Mouse (Mus musculus): ENCODE data around the gene Slc38a10. TPM values are rescaled to one million over a fixed set of nuclear protein-coding genes. Genes with fewer than 3 reads are reported as not detected.

Gene Slc38a10
- polyA plus RNA-seq, 1 experiment from 2014 or later, result 78.8 TPM

GRCm38 (mm10) chr11:120085891-120086627 lies 65.1 kb downstream of the Slc38a10 start:
- ATAC-seq (ENCODE audit: low read depth), result peak; percentile 19
- peak overlapping the region; percentile 97 for H3K9ac ChIP-seq (ENCODE audit: low read depth, low read length)
- 0% methylated on average over 17 of the region's 25 CpGs for WGBS
- peak overlapping the region; percentile 95 for H3K4me3 ChIP-seq (ENCODE audit: low read depth, low read length)
- H3K36me3 ChIP-seq (ENCODE audit: control insufficient read depth, insufficient read depth, low read length), result peaks cover 37% of the 10 kb centered on the region
- peak overlapping the region; percentile 94 for H3K4me2 ChIP-seq (ENCODE audit: low read depth, low read length)
- H3K27me3 ChIP-seq (replicated peaks; ENCODE audit: control insufficient read depth, insufficient read depth, low read length), result no peaks in the 10 kb centered on the region
- DNase-seq (ENCODE audit: low spot score), result peak; percentile 35
- peaks cover 9% of the 10 kb centered on the region for H3K4me1 ChIP-seq (ENCODE audit: control insufficient read depth, insufficient read depth, low read length)
- no peaks in the 10 kb centered on the region for H3K9me3 ChIP-seq (ENCODE audit: control insufficient read depth, low read length)
- H3K27ac ChIP-seq (replicated peaks; ENCODE audit: low read depth, low read length), result peak overlapping the region; percentile 70

GRCm38 (mm10) chr11:120080282-120080681 lies 70.9 kb downstream of the Slc38a10 start:
- Histone ChIP-seq H3K27me3 (replicated peaks; ENCODE audit: control insufficient read depth, insufficient read depth, low read length) (no peaks in the 10 kb centered on the region), H3K4me3 (ENCODE audit: low read depth, low read length) (no peak overlapping the region), H3K9me3 (ENCODE audit: control insufficient read depth, low read length) (no peaks in the 10 kb centered on the region), H3K4me2 (ENCODE audit: low read depth, low read length) (no peak overlapping the region), H3K36me3 (ENCODE audit: control insufficient read depth, insufficient read depth, low read length) (peaks cover 81% of the 10 kb centered on the region), H3K9ac (ENCODE audit: low read depth, low read length) (no peak overlapping the region), H3K27ac (replicated peaks; ENCODE audit: low read depth, low read length) (no peak overlapping the region), H3K4me1 (ENCODE audit: control insufficient read depth, insufficient read depth, low read length) (0 out of 2 replicates have a peak, but pooled peaks cover under 1% of the 10 kb centered on the region)
- ATAC-seq (ENCODE audit: low read depth) (no peak), DNase-seq (ENCODE audit: low spot score) (no peak)
- WGBS, result 85% methylated on average over 6 of the region's 6 CpGs

GRCm38 (mm10) chr11:120076191-120076590 lies 75.0 kb downstream of the Slc38a10 start:
- Histone ChIP-seq H3K36me3 (ENCODE audit: control insufficient read depth, insufficient read depth, low read length) (peaks cover 86% of the 10 kb centered on the region), H3K27ac (replicated peaks; ENCODE audit: low read depth, low read length) (no peak overlapping the region), H3K27me3 (replicated peaks; ENCODE audit: control insufficient read depth, insufficient read depth, low read length) (no peaks in the 10 kb centered on the region), H3K4me1 (ENCODE audit: control insufficient read depth, insufficient read depth, low read length) (no peaks in the 10 kb centered on the region), H3K4me2 (ENCODE audit: low read depth, low read length) (no peak overlapping the region), H3K4me3 (ENCODE audit: low read depth, low read length) (no peak overlapping the region), H3K9me3 (ENCODE audit: control insufficient read depth, low read length) (no peaks in the 10 kb centered on the region), H3K9ac (ENCODE audit: low read depth, low read length) (no peak overlapping the region)
- 79% methylated on average over 3 of the region's 3 CpGs for WGBS
- ATAC-seq (ENCODE audit: low read depth) (no peak), DNase-seq (ENCODE audit: low spot score) (no peak)

GRCm38 (mm10) chr11:120072986-120073647 lies 78.0 kb downstream of the Slc38a10 start:
- H3K27ac ChIP-seq (replicated peaks; ENCODE audit: low read depth, low read length), result no peak overlapping the region
- H3K4me2 ChIP-seq (ENCODE audit: low read depth, low read length), result no peak overlapping the region
- DNase-seq (ENCODE audit: low spot score) (no peak), ATAC-seq (ENCODE audit: low read depth) (no peak)
- H3K9me3 ChIP-seq (ENCODE audit: control insufficient read depth, low read length), result no peaks in the 10 kb centered on the region
- no peaks in the 10 kb centered on the region for H3K27me3 ChIP-seq (replicated peaks; ENCODE audit: control insufficient read depth, insufficient read depth, low read length)
- peaks cover 78% of the 10 kb centered on the region for H3K36me3 ChIP-seq (ENCODE audit: control insufficient read depth, insufficient read depth, low read length)
- 90% methylated on average over 9 of the region's 9 CpGs for WGBS
- no peaks in the 10 kb centered on the region for H3K4me1 ChIP-seq (ENCODE audit: control insufficient read depth, insufficient read depth, low read length)
- no peak overlapping the region for H3K9ac ChIP-seq (ENCODE audit: low read depth, low read length)
- H3K4me3 ChIP-seq (ENCODE audit: low read depth, low read length), result no peak overlapping the region

- Histone ChIP-seq H3K4me3 (ENCODE audit: low read depth, low read length) (no peak overlapping the region), H3K27ac (replicated peaks; ENCODE audit: low read depth, low read length) (no peak overlapping the region), H3K4me1 (ENCODE audit: control insufficient read depth, insufficient read depth, low read length) (no peaks in the 10 kb centered on the region), H3K36me3 (ENCODE audit: control insufficient read depth, insufficient read depth, low read length) (peaks cover 82% of the 10 kb centered on the region), H3K9me3 (ENCODE audit: control insufficient read depth, low read length) (no peaks in the 10 kb centered on the region), H3K9ac (ENCODE audit: low read depth, low read length) (no peak overlapping the region), H3K27me3 (replicated peaks; ENCODE audit: control insufficient read depth, insufficient read depth, low read length) (no peaks in the 10 kb centered on the region), H3K4me2 (ENCODE audit: low read depth, low read length) (no peak overlapping the region)
- ATAC-seq (ENCODE audit: low read depth) (no peak), DNase-seq (ENCODE audit: low spot score) (no peak)
- WGBS, result 69% methylated on average over 6 of the region's 7 CpGs
These were observed 79.3 kb downstream of the Slc38a10 start for GRCm38 (mm10) chr11:120071731-120072320.

- Histone ChIP-seq H3K9ac (ENCODE audit: low read depth, low read length) (no peak overlapping the region), H3K4me1 (ENCODE audit: control insufficient read depth, insufficient read depth, low read length) (no peaks in the 10 kb centered on the region), H3K4me3 (ENCODE audit: low read depth, low read length) (no peak overlapping the region), H3K4me2 (ENCODE audit: low read depth, low read length) (no peak overlapping the region), H3K27me3 (replicated peaks; ENCODE audit: control insufficient read depth, insufficient read depth, low read length) (no peaks in the 10 kb centered on the region), H3K36me3 (ENCODE audit: control insufficient read depth, insufficient read depth, low read length) (peaks cover 81% of the 10 kb centered on the region), H3K9me3 (ENCODE audit: control insufficient read depth, low read length) (no peaks in the 10 kb centered on the region), H3K27ac (replicated peaks; ENCODE audit: low read depth, low read length) (no peak overlapping the region)
- DNase-seq (ENCODE audit: low spot score) (no peak), ATAC-seq (ENCODE audit: low read depth) (no peak)
- 46% methylated on average over 12 of the region's 12 CpGs for WGBS
These were observed 80.1 kb downstream of the Slc38a10 start for GRCm38 (mm10) chr11:120071065-120071464.

- Histone ChIP-seq H3K4me3 (ENCODE audit: low read depth, low read length) (no peak overlapping the region), H3K9ac (ENCODE audit: low read depth, low read length) (no peak overlapping the region), H3K36me3 (ENCODE audit: control insufficient read depth, insufficient read depth, low read length) (peaks cover 79% of the 10 kb centered on the region), H3K4me2 (ENCODE audit: low read depth, low read length) (no peak overlapping the region), H3K27me3 (replicated peaks; ENCODE audit: control insufficient read depth, insufficient read depth, low read length) (no peaks in the 10 kb centered on the region), H3K9me3 (ENCODE audit: control insufficient read depth, low read length) (no peaks in the 10 kb centered on the region), H3K27ac (replicated peaks; ENCODE audit: low read depth, low read length) (no peak overlapping the region), H3K4me1 (ENCODE audit: control insufficient read depth, insufficient read depth, low read length) (no peaks in the 10 kb centered on the region)
- 87% methylated on average over 21 of the region's 27 CpGs for WGBS
- ATAC-seq (ENCODE audit: low read depth) (no peak), DNase-seq (ENCODE audit: low spot score) (no peak)
These were observed 80.7 kb downstream of the Slc38a10 start for GRCm38 (mm10) chr11:120070286-120070930.

- H3K36me3 ChIP-seq (ENCODE audit: control insufficient read depth, insufficient read depth, low read length), result peaks cover 77% of the 10 kb centered on the region
- peak; percentile 40 for DNase-seq (ENCODE audit: low spot score)
- WGBS, result 27% methylated on average over 11 of the region's 11 CpGs
These were observed 81.9 kb downstream of the Slc38a10 start for GRCm38 (mm10) chr11:120069261-120069660.

More at GRCm38 (mm10) chr11:120069261-120069660, 81.9 kb downstream of the Slc38a10 start:
- no peak overlapping the region for H3K4me2 ChIP-seq (ENCODE audit: low read depth, low read length)
- H3K27me3 ChIP-seq (replicated peaks; ENCODE audit: control insufficient read depth, insufficient read depth, low read length), result no peaks in the 10 kb centered on the region
- ATAC-seq (ENCODE audit: low read depth), result no peak; the same call in 1 of the 2 replicates
- H3K4me1 ChIP-seq (ENCODE audit: control insufficient read depth, insufficient read depth, low read length), result no peaks in the 10 kb centered on the region
- H3K4me3 ChIP-seq (ENCODE audit: low read depth, low read length), result no peak overlapping the region
- H3K27ac ChIP-seq (replicated peaks; ENCODE audit: low read depth, low read length), result no peak overlapping the region
- H3K9me3 ChIP-seq (ENCODE audit: control insufficient read depth, low read length), result no peaks in the 10 kb centered on the region
- H3K9ac ChIP-seq (ENCODE audit: low read depth, low read length), result no peak overlapping the region

All from embryonic facial prominence, embryonic 14.5 days (tissue).